Mouse (Mus musculus) midbrain, embryonic 10.5 days (tissue): Measurements from ENCODE around the gene Ascc1. TPM values are rescaled to one million over a fixed set of nuclear protein-coding genes. Genes with fewer than 3 reads are reported as not detected.
A peak's percentile ranks its signal among the peaks of the same experiment; 100 is the strongest.

Experiments
- DNase-seq: peaks from one replicate; pipeline ENCODE4 v3.0.0-alpha.2; 2017; ENCODE audit warnings: low spot score
- H3K27ac ChIP-seq: fragments of 300-500 bp; sonication (generic); replicated peaks from 2 replicates; pipeline ENCODE4 v1.5.1; 2016; ENCODE audit warnings: mild to moderate bottlenecking
- H3K27me3 ChIP-seq: fragments of 300-500 bp; sonication (generic); 2 replicates; pipeline ENCODE4 v1.6.1; 2016; ENCODE audit warnings: low read depth, mild to moderate bottlenecking; ENCODE audit not compliant: poor library complexity, severe bottlenecking
- H3K36me3 ChIP-seq: fragments of 300-500 bp; sonication (generic); 2 replicates; pipeline ENCODE4 v1.6.1; 2016; ENCODE audit warnings: mild to moderate bottlenecking, moderate library complexity
- H3K4me1 ChIP-seq: fragments of 300-500 bp; sonication (generic); 2 replicates; pipeline ENCODE4 v1.6.1; 2016
- H3K4me3 ChIP-seq: fragments of 300-500 bp; sonication (generic); 2 replicates; pipeline ENCODE4 v1.5.1; 2016; ENCODE audit warnings: mild to moderate bottlenecking, moderate library complexity
- H3K9me3 ChIP-seq: fragments of 300-500 bp; sonication (generic); replicated peaks from 2 replicates; pipeline ENCODE4 v1.6.1; 2016; ENCODE audit warnings: mild to moderate bottlenecking
- WGBS: fragments of 180-500 bp; shearing (Covaris S2); methylation state at CpG from one replicate; pipeline ENCODE4 v1.1.7; 2016; 5-methylcytosine and 5-hydroxymethylcytosine counted together
- polyA plus RNA-seq: library from polyadenylated mRNA; unstranded; fragments of >200 nt; fragmentation: Nextera tagmentation; extraction: Ambion mirVana; gene quantifications from 2 replicates; pipeline ENCODE4 v1.2.1, GENCODE M21; 2016

The Ascc1 gene
- polyA plus RNA-seq, 1 experiment from 2014 or later = 34.4 TPM

GRCm38 (mm10) chr10:60029387-60029786, 26.8 kb downstream of the Ascc1 start:
- WGBS = 89% methylated on average over 4 of the region's 4 CpGs
- Histone ChIP-seq H3K27me3 (no peaks in the 10 kb centered on the region), H3K27ac (no peak overlapping the region), H3K36me3 (no peaks in the 10 kb centered on the region), H3K9me3 (no peaks in the 10 kb centered on the region), H3K4me1 (peaks cover 41% of the 10 kb centered on the region), H3K4me3 (no peak overlapping the region)
- DNase-seq = no peak

- Histone ChIP-seq H3K27ac (no peak overlapping the region), H3K4me3 (no peak overlapping the region), H3K36me3 (no peaks in the 10 kb centered on the region), H3K4me1 (peaks cover 36% of the 10 kb centered on the region), H3K9me3 (no peaks in the 10 kb centered on the region), H3K27me3 (no peaks in the 10 kb centered on the region)
- 80% methylated on average over 8 of the region's 8 CpGs for WGBS
- no peak for DNase-seq
Measured at GRCm38 (mm10) chr10:60031562-60031961, 29.0 kb downstream of the Ascc1 start.

- no peak for DNase-seq
- Histone ChIP-seq H3K9me3 (no peaks in the 10 kb centered on the region), H3K27ac (peak overlapping the region; percentile 47; the same call in 1 of the 2 replicates), H3K36me3 (no peaks in the 10 kb centered on the region), H3K27me3 (no peaks in the 10 kb centered on the region), H3K4me3 (no peak overlapping the region), H3K4me1 (peaks cover 32% of the 10 kb centered on the region)
- WGBS = 62% methylated on average over 2 of the region's 2 CpGs
Measured at GRCm38 (mm10) chr10:60031985-60032384, 29.4 kb downstream of the Ascc1 start.

- no peaks in the 10 kb centered on the region for H3K27me3 ChIP-seq
- no peaks in the 10 kb centered on the region for H3K9me3 ChIP-seq
- no peak overlapping the region for H3K4me3 ChIP-seq
- H3K36me3 ChIP-seq = no peaks in the 10 kb centered on the region
- no peak for DNase-seq
- H3K4me1 ChIP-seq = peaks cover 26% of the 10 kb centered on the region
- peak overlapping the region; percentile 47; the same call in 1 of the 2 replicates for H3K27ac ChIP-seq
- WGBS = 40% methylated on average over 2 of the region's 2 CpGs
Measured at GRCm38 (mm10) chr10:60032622-60033021, 30.0 kb downstream of the Ascc1 start.

GRCm38 (mm10) chr10:60033064-60033463, 30.5 kb downstream of the Ascc1 start:
- Histone ChIP-seq H3K4me1 (peaks cover 25% of the 10 kb centered on the region), H3K27me3 (no peaks in the 10 kb centered on the region), H3K27ac (no peak overlapping the region; the same call in 1 of the 2 replicates), H3K9me3 (no peaks in the 10 kb centered on the region), H3K4me3 (no peak overlapping the region), H3K36me3 (no peaks in the 10 kb centered on the region)
- 51% methylated on average over 5 of the region's 5 CpGs for WGBS
- DNase-seq = no peak

- Histone ChIP-seq H3K9me3 (no peaks in the 10 kb centered on the region), H3K4me1 (peaks cover 20% of the 10 kb centered on the region), H3K36me3 (no peaks in the 10 kb centered on the region), H3K4me3 (no peak overlapping the region), H3K27ac (peak overlapping the region; percentile 28; the same call in 1 of the 2 replicates), H3K27me3 (no peaks in the 10 kb centered on the region)
- no peak for DNase-seq
- WGBS = 86% methylated on average over 3 of the region's 3 CpGs
Measured at GRCm38 (mm10) chr10:60034621-60035020, 32.0 kb downstream of the Ascc1 start.

GRCm38 (mm10) chr10:60035744-60036143, 33.1 kb downstream of the Ascc1 start:
- Histone ChIP-seq H3K27ac (no peak overlapping the region), H3K9me3 (no peaks in the 10 kb centered on the region), H3K36me3 (no peaks in the 10 kb centered on the region), H3K27me3 (no peaks in the 10 kb centered on the region), H3K4me1 (peaks cover 20% of the 10 kb centered on the region), H3K4me3 (no peak overlapping the region)
- WGBS = 86% methylated on average over 4 of the region's 4 CpGs
- no peak for DNase-seq

- H3K27ac ChIP-seq = no peak overlapping the region
- 89% methylated on average over 8 of the region's 8 CpGs for WGBS
Measured at GRCm38 (mm10) chr10:60042350-60042922, 39.8 kb downstream of the Ascc1 start.

GRCm38 (mm10) chr10:60046696-60047095, 44.1 kb downstream of the Ascc1 start:
- no peak overlapping the region for H3K27ac ChIP-seq

More at GRCm38 (mm10) chr10:60042350-60042922, 39.8 kb downstream of the Ascc1 start:
- H3K4me1 ChIP-seq = peaks cover 11% of the 10 kb centered on the region
- DNase-seq = no peak
- H3K36me3 ChIP-seq = 0 out of 2 replicates have a peak, but pooled peaks cover 3% of the 10 kb centered on the region
- H3K27me3 ChIP-seq = peaks cover 16% of the 10 kb centered on the region; the same call in 1 of the 2 replicates
- no peak overlapping the region for H3K4me3 ChIP-seq
- H3K9me3 ChIP-seq = no peaks in the 10 kb centered on the region

GRCm38 (mm10) chr10:60050581-60050980, 48.0 kb downstream of the Ascc1 start:
- DNase-seq = no peak
- Histone ChIP-seq H3K27ac (no peak overlapping the region), H3K4me1 (peaks cover 11% of the 10 kb centered on the region), H3K36me3 (peaks cover 12% of the 10 kb centered on the region), H3K4me3 (no peak overlapping the region), H3K9me3 (no peaks in the 10 kb centered on the region), H3K27me3 (peaks cover 11% of the 10 kb centered on the region; the same call in 1 of the 2 replicates)
- WGBS = 98% methylated on average over 10 of the region's 10 CpGs

More at GRCm38 (mm10) chr10:60046696-60047095, 44.1 kb downstream of the Ascc1 start:
- Histone ChIP-seq H3K27me3 (peaks cover 24% of the 10 kb centered on the region; the same call in 1 of the 2 replicates), H3K36me3 (peaks cover 16% of the 10 kb centered on the region), H3K9me3 (no peaks in the 10 kb centered on the region), H3K4me3 (no peak overlapping the region), H3K4me1 (peaks cover 11% of the 10 kb centered on the region)
- no peak for DNase-seq
- WGBS = 46% methylated on average over 5 of the region's 5 CpGs

- no peak for DNase-seq
- H3K27me3 ChIP-seq = peaks cover 8% of the 10 kb centered on the region; the same call in 1 of the 2 replicates
- peaks cover 17% of the 10 kb centered on the region for H3K36me3 ChIP-seq
- H3K4me3 ChIP-seq = no peak overlapping the region
- no peak overlapping the region for H3K27ac ChIP-seq
- H3K9me3 ChIP-seq = peaks cover 10% of the 10 kb centered on the region; the same call in 1 of the 2 replicates
- WGBS = 90% methylated on average over 4 of the region's 4 CpGs
- H3K4me1 ChIP-seq = no peaks in the 10 kb centered on the region; the same call in 1 of the 2 replicates
Measured at GRCm38 (mm10) chr10:60053073-60053472, 50.5 kb downstream of the Ascc1 start.

GRCm38 (mm10) chr10:60062173-60062572, 59.6 kb downstream of the Ascc1 start:
- no peak overlapping the region for H3K27ac ChIP-seq
- 0 out of 2 replicates have a peak, but pooled peaks cover 8% of the 10 kb centered on the region for H3K36me3 ChIP-seq
- H3K9me3 ChIP-seq = peaks cover 10% of the 10 kb centered on the region; the same call in 1 of the 2 replicates
- H3K27me3 ChIP-seq = no peaks in the 10 kb centered on the region
- 78% methylated on average over 5 of the region's 5 CpGs for WGBS
- H3K4me1 ChIP-seq = peaks cover 2% of the 10 kb centered on the region; the same call in 1 of the 2 replicates
- no peak for DNase-seq
- H3K4me3 ChIP-seq = no peak overlapping the region

- Histone ChIP-seq H3K36me3 (0 out of 2 replicates have a peak, but pooled peaks cover 5% of the 10 kb centered on the region), H3K4me3 (no peak overlapping the region), H3K27me3 (no peaks in the 10 kb centered on the region), H3K4me1 (peaks cover 2% of the 10 kb centered on the region; the same call in 1 of the 2 replicates), H3K9me3 (peaks cover 2% of the 10 kb centered on the region; the same call in 1 of the 2 replicates), H3K27ac (no peak overlapping the region)
- 34% methylated on average over 5 of the region's 5 CpGs for WGBS
- DNase-seq = no peak
Measured at GRCm38 (mm10) chr10:60062931-60063330, 60.3 kb downstream of the Ascc1 start.
